Mouse (Mus musculus): ENCODE data around the gene Btbd19.

The Btbd19 gene

DNA sequence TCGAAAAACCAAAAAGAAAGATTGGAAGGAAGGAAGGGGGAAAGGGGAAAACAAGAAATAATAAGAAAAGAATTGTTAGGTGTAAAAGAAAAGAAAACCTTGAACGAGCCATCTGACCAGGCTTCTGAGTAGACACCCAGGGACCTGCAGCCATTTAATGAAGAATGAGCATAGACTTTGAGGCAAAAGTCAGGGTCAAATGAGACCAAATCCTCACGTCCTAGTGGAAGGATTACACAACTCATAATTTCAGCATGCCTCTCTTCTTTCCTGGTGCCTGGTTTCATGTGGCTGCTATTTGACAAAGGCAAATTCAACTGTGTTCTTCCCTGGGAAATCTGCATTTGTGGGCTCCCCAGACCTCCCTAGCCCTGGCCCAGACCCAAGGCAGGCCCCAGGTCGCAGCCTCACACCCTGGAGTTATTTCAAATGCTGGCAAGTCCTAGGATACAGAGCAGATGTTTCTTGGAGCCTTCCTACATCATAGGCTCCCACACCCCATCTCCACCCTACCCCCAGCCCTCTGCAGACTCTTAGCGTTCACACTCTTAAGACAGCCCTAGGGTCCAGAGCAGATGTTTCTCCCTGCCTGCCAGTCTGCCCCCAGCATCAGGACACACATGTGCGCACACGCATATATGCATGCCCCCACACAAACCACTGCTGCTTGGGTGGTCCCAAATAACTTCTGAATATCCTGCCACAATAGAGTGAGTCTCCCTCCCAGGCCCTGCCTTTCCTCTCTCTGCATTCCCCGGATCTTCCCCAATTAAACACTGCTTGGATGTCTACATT lies 27.4 kb downstream of the Btbd19 start:
- in situ Hi-C loops (cut with MboI; ENCODE audit: low pct_unique_long_range_greater_than_20kb in 1 of 2, low sequenced_read_pairs in 2 of 2, unreplicated experiment in 1 of 2) = no loop called here

DNA sequence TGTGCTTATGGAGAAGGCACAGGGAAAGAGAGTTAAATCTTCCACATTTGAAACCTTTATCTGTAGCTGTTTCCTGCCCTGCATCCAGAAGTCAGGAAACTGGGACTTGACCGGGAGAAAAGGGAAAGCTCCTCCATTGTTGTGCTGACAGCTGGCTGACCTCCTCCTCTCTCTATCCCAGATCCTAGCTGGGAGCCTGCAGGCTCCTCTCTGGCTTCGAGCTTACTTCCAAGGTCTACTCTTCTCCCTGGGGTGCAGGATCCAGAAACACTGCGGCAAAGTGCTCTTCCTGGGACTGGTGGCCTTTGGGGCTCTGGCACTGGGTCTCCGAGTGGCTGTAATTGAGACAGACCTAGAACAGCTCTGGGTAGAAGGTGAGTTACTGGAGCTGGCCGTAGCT lies 28.9 kb downstream of the Btbd19 start:
- in situ Hi-C loops (cut with MboI; ENCODE audit: low pct_unique_long_range_greater_than_20kb in 1 of 2, low sequenced_read_pairs in 2 of 2, unreplicated experiment in 1 of 2) = no loop called here

DNA sequence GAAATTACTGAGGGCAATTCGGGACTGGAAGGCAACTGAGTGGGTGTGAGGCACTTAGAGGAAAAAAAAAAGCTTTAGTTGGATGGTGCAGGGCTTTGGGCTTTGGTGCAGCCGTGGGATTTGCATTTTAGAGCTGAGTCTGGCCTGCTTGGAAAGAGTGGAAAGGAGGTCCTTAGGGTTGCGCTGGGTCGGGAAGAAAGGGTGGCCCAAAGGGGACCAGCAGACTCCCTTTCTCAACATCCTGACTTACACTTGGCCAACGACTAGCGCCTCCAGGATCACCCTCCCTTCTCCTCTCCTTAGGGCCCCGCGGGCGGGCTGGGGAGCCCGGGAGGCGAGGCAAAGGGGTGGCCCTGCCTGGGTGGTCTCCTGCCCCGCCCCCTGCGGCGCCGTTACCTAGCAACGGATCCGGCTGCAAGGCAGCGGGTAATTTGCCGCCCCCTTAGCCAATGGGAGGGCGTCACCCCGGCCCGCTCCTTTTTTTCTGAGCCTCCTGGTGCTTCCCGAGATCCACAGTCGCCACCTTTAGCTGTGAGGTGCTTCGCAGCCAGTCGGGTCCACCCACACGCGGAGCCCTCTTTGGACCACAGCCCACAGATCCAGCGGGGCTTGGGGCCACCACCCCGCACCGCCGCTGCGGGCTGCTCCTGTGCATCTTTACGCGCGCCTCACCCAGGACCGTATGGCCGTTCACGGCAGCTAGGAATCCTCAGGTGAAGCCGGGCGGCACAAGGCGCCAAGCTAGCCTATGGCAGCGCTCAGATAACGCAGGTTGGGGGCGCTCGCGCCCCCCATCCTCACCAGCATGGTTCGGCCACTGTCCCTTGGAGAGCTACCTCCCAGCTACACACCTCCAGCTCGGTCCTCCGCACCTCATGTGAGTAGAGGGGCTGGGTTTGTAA lies 29.7 kb downstream of the Btbd19 start, which contains the start of gene Ptch2:
Gene Ptch2, plus strand, starts transcription at position 525 of the 902 bp plus-strand sequence.
- in situ Hi-C loops (cut with MboI; ENCODE audit: low pct_unique_long_range_greater_than_20kb in 1 of 2, low sequenced_read_pairs in 2 of 2, unreplicated experiment in 1 of 2) = no loop called here

DNA sequence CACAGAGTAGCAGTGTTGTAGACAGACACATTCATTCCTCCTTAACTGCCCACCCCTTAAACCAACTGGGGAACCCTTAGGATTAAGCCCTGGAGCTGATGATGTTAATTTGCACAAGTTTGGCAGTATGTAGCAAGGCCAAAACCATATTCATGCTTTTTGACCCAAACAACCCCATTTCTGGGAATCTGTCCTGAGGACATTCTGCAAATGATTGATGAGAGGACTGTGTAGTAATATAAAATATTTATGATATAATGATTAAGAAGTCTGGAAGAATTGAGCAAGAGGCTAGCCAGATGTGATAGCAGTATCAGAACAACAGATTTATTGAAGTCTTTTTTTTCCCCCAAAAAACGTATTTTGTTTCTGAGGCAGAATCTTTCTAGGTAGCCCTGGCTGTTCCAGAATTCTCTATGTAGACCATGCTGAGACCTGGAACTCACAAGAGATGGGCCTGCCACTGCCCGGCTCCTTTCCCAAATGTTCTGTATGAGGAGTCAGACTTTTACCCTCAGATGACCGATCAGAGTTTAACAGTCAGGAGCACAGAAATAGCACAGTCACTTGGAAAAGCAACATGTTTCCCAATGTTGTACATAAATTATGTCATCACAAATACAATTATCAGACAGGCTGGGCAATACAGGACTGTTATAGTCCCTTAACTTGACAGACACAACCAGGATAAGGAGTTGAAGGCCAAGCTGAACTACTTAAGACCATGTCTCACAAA lies 30.7 kb downstream of the Btbd19 start:
- in situ Hi-C loops (cut with MboI; ENCODE audit: low pct_unique_long_range_greater_than_20kb in 1 of 2, low sequenced_read_pairs in 2 of 2, unreplicated experiment in 1 of 2) = no loop called here

DNA sequence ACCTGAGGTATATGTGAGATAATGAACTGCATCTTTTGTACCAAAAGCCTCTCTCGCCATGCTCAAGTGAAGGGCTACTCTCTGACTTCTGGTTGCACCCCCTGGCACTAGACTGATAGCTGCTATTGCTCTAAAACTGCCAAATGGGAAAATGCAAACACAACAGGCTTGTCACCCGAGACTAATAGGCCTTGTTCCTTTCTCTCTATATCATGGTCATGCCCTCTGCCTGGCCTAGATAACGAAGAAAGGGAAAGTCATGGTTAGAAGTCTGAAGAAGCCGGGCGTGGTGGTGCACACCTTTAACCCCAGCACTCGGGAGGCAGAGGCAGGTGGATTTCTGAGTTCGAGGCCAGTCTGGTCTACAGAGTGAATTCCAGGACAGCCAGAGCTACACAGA lies 34.9 kb downstream of the Btbd19 start:
- in situ Hi-C loops (cut with MboI; ENCODE audit: low pct_unique_long_range_greater_than_20kb in 1 of 2, low sequenced_read_pairs in 2 of 2, unreplicated experiment in 1 of 2) = no loop called here

DNA sequence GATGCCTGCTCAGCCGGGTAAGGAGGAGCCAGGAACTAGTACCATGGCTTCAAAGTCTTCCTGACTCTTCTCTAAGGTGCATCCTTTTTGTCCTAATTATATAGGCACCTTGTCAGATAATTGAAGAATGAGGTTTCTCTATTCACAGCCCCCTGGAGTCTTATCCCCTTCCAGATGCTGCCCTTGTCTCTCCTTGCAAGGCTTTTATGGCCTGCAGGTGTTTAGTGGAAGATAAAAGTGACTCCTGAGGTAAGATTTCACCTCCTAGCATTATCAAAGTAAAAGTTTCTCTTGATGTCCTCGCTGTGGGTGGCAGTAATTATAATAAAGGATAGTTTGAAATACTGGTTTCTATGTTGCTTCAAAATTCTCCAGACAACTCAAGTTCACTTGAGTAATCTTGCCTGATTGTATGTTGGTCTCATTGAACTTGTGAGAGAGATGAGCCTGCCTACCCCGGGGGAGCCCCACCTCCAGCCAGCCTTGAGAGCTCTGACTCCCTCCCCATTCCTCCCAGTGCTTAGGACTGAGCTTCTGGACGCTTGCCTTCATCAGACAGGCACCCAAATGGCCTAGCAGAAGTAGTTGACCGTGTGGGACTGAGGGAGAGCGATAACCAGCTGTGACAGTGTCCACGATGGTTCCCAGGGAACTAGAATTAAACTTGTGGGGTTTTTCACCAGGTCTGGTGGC lies 37.4 kb downstream of the Btbd19 start:
- in situ Hi-C loops (cut with MboI; ENCODE audit: low pct_unique_long_range_greater_than_20kb in 1 of 2, low sequenced_read_pairs in 2 of 2, unreplicated experiment in 1 of 2) = no loop called here

DNA sequence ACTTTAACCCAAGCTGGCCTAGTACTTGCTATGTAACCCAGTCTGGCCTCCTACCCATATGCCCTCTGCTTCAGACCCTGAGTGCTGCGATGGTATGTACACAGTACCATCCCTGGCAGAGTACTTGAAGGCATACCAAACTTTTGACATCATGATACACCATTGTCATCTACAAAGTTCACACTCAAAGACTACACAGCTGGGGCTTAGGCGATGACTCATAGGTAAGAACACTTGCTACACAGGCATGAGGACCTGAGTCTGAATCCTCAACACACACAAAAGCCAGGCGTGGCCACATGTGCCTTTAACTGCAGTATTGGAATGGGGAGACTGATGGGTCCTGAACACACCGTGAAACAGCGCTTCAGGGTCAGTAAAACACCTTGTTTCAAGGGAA lies 54.3 kb downstream of the Btbd19 start:
- in situ Hi-C loops (cut with MboI; ENCODE audit: low pct_unique_long_range_greater_than_20kb in 1 of 2, low sequenced_read_pairs in 2 of 2, unreplicated experiment in 1 of 2) = no loop called here

DNA sequence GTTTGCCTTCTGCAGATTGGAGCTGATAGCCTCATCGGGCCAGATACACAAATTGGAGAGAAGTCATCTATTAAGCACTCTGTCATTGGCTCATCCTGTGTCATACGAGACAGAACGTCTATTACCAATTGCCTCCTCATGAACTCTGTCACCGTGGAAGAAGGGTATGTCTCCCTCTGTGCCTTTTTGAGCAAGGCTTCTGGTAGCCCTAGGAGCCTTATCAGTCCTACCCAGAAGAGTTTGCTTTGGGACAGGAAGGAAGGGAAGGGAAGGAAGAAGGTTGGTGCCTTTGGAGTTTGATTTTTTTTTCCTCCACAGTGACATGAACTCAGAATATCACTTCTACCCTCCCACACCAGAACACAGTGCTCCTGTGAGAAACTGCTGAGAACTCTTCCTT lies 54.9 kb downstream of the Btbd19 start:
- in situ Hi-C loops (cut with MboI; ENCODE audit: low pct_unique_long_range_greater_than_20kb in 1 of 2, low sequenced_read_pairs in 2 of 2, unreplicated experiment in 1 of 2) = no loop called here

DNA sequence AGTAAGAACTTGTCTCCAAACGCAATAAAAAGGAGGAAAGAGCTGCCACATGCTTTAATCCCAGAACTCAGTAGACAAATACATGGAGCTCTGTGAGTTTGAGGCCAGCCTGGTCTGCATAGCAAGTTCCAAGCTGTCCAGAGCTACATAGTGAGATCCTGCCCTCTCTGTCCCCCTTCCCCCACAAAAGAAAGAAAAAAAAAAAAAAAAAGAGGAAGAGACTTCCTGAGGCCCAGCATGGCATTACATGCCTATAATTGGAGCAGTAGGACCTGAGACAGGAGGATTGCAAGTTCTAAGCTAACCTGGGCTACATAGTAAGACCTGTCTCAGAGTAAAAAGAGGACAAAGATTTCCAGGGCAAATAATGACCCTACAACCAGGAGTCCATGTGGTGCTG lies 55.9 kb downstream of the Btbd19 start:
- in situ Hi-C loops (cut with MboI; ENCODE audit: low pct_unique_long_range_greater_than_20kb in 1 of 2, low sequenced_read_pairs in 2 of 2, unreplicated experiment in 1 of 2) = no loop called here

Data from mouse embryonic stem cell (cell line).